Mouse (Mus musculus) central nervous system, embryonic 14 days (tissue): ENCODE measurements around the gene Olfr1441. TPM values are rescaled to one million over a fixed set of nuclear protein-coding genes. Genes with fewer than 3 reads are reported as not detected.

Experiments
- polyA plus RNA-seq: library from polyadenylated mRNA; depleted of rRNA; stranded (reverse); fragments of >200 nt; gene quantifications from 2 replicates; pipeline ENCODE4 v1.2.3, GENCODE M21; 2012; rRNA removed

Olfr1441 gene
- not detected in 2 replicates for polyA plus RNA-seq

GRCm38 (mm10) chr19:12417361-12417760 lies at the start of gene Olfr1441:
Gene Olfr1441 (plus strand): TSS chr19:12417433.

GRCm38 (mm10) chr19:12386979-12387378 lies 30.3 kb upstream of the Olfr1441 start, which contains the start of gene Olfr1440:
Gene Olfr1440 (plus strand): TSS chr19:12387279.

GRCm38 (mm10) chr19:12427605-12428004 lies 10.4 kb downstream of the Olfr1441 start, which contains the start of gene Pfpl:
Gene Pfpl (plus strand): TSS chr19:12427905.

GRCm38 (mm10) chr19:12460282-12461249 lies 43.3 kb downstream of the Olfr1441 start, which contains the start of gene Mpeg1:
Gene Mpeg1 (plus strand): TSS chr19:12460779.

Other genes starting within 250 kb of the Olfr1441 start
- gene Olfr1555-ps1, start 247.3 kb upstream of the Olfr1441 start, polyA plus RNA-seq, result not detected in 2 replicates
- gene Olfr1431, start 216.8 kb upstream of the Olfr1441 start, polyA plus RNA-seq, result not detected in 2 replicates
- not detected in 2 replicates for gene Olfr1432, start 184.8 kb upstream of the Olfr1441 start, polyA plus RNA-seq
- gene Olfr262, start 175.8 kb upstream of the Olfr1441 start, polyA plus RNA-seq, result not detected in 2 replicates
- gene Olfr235, start 156.4 kb upstream of the Olfr1441 start, polyA plus RNA-seq, result not detected in 2 replicates
- not detected in 2 replicates for gene Olfr1434, start 137.6 kb upstream of the Olfr1441 start, polyA plus RNA-seq
- gene Olfr1436, start 118.3 kb upstream of the Olfr1441 start, polyA plus RNA-seq, result not detected in 2 replicates
- not detected in 2 replicates for gene Olfr1437, start 92.3 kb upstream of the Olfr1441 start, polyA plus RNA-seq
- gene Olfr1438-ps1, start 81.5 kb upstream of the Olfr1441 start, polyA plus RNA-seq, result not detected in 2 replicates
- not detected in 2 replicates for gene Olfr1440, start 30.2 kb upstream of the Olfr1441 start, polyA plus RNA-seq
- gene Pfpl, start 10.5 kb downstream of the Olfr1441 start, polyA plus RNA-seq, result not detected in 2 replicates
- gene Mpeg1, start 43.3 kb downstream of the Olfr1441 start, polyA plus RNA-seq, result 2.7 and 3.2 TPM in 2 replicates
- gene Dtx4, start 84.0 kb downstream of the Olfr1441 start, polyA plus RNA-seq, result 27.7 and 29.5 TPM in 2 replicates
- gene Fam111a, start 128.3 kb downstream of the Olfr1441 start, polyA plus RNA-seq, result 8.9 and 10.1 TPM in 2 replicates
- 0.05 and 0.10 TPM in 2 replicates for gene Gm4952, start 182.5 kb downstream of the Olfr1441 start, polyA plus RNA-seq
- gene Glyat, start 215.9 kb downstream of the Olfr1441 start, polyA plus RNA-seq, result 0.10 TPM in 1 of 2 replicates, not detected in the other